ENCODE assay signal across 10 mouse cellular contexts in the genomic region with DNA sequence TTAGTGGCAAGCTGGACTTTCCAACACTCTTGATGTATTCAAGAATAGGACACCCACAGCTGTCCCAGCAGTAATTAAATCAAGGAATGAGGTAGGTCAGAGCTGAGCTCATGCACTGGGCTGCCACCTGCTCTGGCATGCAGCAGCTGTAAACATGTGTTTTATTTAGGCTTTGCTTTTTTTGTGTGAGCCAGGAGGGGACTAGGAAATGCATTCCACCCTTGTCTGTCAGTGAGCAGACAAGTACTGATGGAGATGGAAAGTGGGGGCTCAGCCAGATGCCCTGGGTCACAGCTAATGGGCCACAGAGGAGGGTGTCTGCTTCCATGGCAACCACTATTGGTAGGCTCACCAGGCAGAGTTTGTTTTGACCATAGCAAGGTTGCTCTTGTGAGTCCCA. TPM values are rescaled to one million over a fixed set of nuclear protein-coding genes. Genes with fewer than 3 reads are reported as not detected.
DNase-seq lines count a peak whose midpoint lies in the region; ATAC-seq and TF ChIP-seq lines count a peak whose summit lies in the region.
"Had no signal": no experiment of that assay in that cellular context is flagged by ENCODE, and none has a peak within 500 bp of the region (broad histone marks: within the 10 kb centered on the region; RNA-seq: fewer than 3 reads in every experiment).

No protein-coding gene starts in this region.

- H3K27ac ChIP-seq in limb, embryonic 15.5 days: no peak overlapping the region
- H3K27ac ChIP-seq in left cerebral cortex, adult 2 months: no peak overlapping the region

- 0 out of 2 replicates have a peak, but pooled peaks have one; percentile 64 for ATAC-seq in limb, embryonic 15.5 days (ENCODE audit: insufficient number of reproducible peaks, low FRiP score, low TSS enrichment, low read depth)

- no peaks in the 10 kb centered on the region for H3K27me3 ChIP-seq in limb, embryonic 15.5 days

- TF ChIP-seq CTCF in left cerebral cortex, adult 2 months (IDR thresholded peaks at IDR 0.05): no peak

- no peak overlapping the region for H3K9ac ChIP-seq in limb, embryonic 15.5 days

- H3K4me2 ChIP-seq in limb, embryonic 15.5 days: no peak overlapping the region

- peak; percentile 58 for DNase-seq in gastrocnemius, adult 18-20 months (ENCODE audit: low spot score)
- DNase-seq in gastrocnemius, adult 8-10 months (ENCODE audit: low spot score in 2 of 2): no peak
- DNase-seq in ovary, adult 18-20 months (ENCODE audit: low spot score): peak; percentile 17
- no peak for DNase-seq in ovary, postnatal 10 days (ENCODE audit: low spot score)
- DNase-seq in skeletal muscle tissue, adult 2 months (ENCODE audit: low read depth, low spot score): peak; percentile 70
- no peak for DNase-seq in urinary bladder, postnatal 10 days (ENCODE audit: low spot score)
- DNase-seq in left cerebral cortex, adult 2 months (ENCODE audit: extremely low spot score in 1 of 2, low spot score in 2 of 2): no peak

- H3K9me3 ChIP-seq in limb, embryonic 15.5 days: no peaks in the 10 kb centered on the region

- intact Hi-C loops in left cerebral cortex, adult 2 months (cut with DNase I): no loop called here

- no peaks in the 10 kb centered on the region for H3K36me3 ChIP-seq in limb, embryonic 15.5 days

- no peaks in the 10 kb centered on the region; the same call in 1 of the 2 replicates for H3K4me1 ChIP-seq in limb, embryonic 15.5 days

- H3K4me3 ChIP-seq in limb, embryonic 15.5 days: no peak overlapping the region
- no peak overlapping the region for H3K4me3 ChIP-seq in left cerebral cortex, adult 2 months

RNA-seq across cellular contexts. Expression of gene Plg, which starts 50.0 kb away (rescaled TPM):
- under 1 TPM in 1 of 2 experiments, not detected in 1; 0.52 TPM for total RNA-seq in gastrocnemius, adult 18-20 months (2021)
- under 1 TPM in 1 of 4 experiments, not detected in 3; 0.56 TPM for total RNA-seq in gastrocnemius, adult 8-10 months (2022)
- 0.07 and 0.70 TPM in 2 replicates for polyA plus RNA-seq in limb, embryonic 15.5 days (2015; fragmentation: Nextera tagmentation; extraction: Ambion mirVana)
- under 1 TPM in 1 of 2 experiments, not detected in 1; 0.11 TPM for total RNA-seq in left cerebral cortex, adult 2 months (2021)
- total RNA-seq: heart, postnatal 25 days; megakaryocyte progenitor cell, adult 5-6 weeks had no signal

Comparison
In these comparisons a context has a peak if more than half of its experiments do, and no peak if none do; other contexts are left out.
1. DNase-seq: peak in gastrocnemius, adult 18-20 months (single experiment), ovary, adult 18-20 months (single experiment) and skeletal muscle tissue, adult 2 months (single experiment); none in gastrocnemius, adult 8-10 months (0 of 2), ovary, postnatal 10 days (single experiment), urinary bladder, postnatal 10 days (single experiment) and left cerebral cortex, adult 2 months (0 of 2).